Mouse (Mus musculus): ENCODE data around the gene AL731706.2. TPM values are rescaled to one million over a fixed set of nuclear protein-coding genes. Genes with fewer than 3 reads are reported as not detected.

AL731706.2 gene
- not detected in 2 replicates for polyA plus RNA-seq (2012; rRNA removed)

GRCm38 (mm10) chr2:136885579-136885978 is at the start of gene AL731706.2:
AL731706.2 (minus strand) TSS chr2:136885679.

GRCm38 (mm10) chr2:136891068-136891950 is 5.8 kb upstream of the AL731706.2 start, which contains the start of the genes Slx4ip, AL731706.1 and Mkks:
Slx4ip (plus strand) TSS chr2:136891218.
AL731706.1 (minus strand) TSS chr2:136891389.
Mkks (minus strand) TSS chr2:136891389.

Other genes starting within 250 kb of the AL731706.2 start
- 0.81 and 2.0 TPM in 2 replicates for gene Snap25, start 172.2 kb downstream of the AL731706.2 start, polyA plus RNA-seq (2012; rRNA removed)
- 0.06 and 0.18 TPM in 2 replicates for gene Slx4ip, start 5.5 kb upstream of the AL731706.2 start, polyA plus RNA-seq (2012; rRNA removed)
- 0.57 TPM in 1 of 2 replicates, not detected in the other for gene AL731706.1, start 5.7 kb upstream of the AL731706.2 start, polyA plus RNA-seq (2012; rRNA removed)
- gene Mkks, start 5.7 kb upstream of the AL731706.2 start, polyA plus RNA-seq (2012; rRNA removed): 0.77 and 0.78 TPM in 2 replicates
- gene Jag1, start 231.0 kb upstream of the AL731706.2 start, polyA plus RNA-seq (2012; rRNA removed): 1.7 and 2.9 TPM in 2 replicates

Measured in stomach, adult 2 months (tissue).